Mouse (Mus musculus): ENCODE measurements around the gene Tmbim7.

- TF ChIP-seq CTCF (conservative IDR thresholded peaks at IDR 0.05; ENCODE audit: low read length) (no peak), NANOG (IDR thresholded peaks at IDR 0.05; ENCODE audit: borderline replicate concordance, low read length) (no peak), POU5F1 (IDR thresholded peaks at IDR 0.05; ENCODE audit: borderline replicate concordance, low read length) (no peak)
Measured at GRCm38 (mm10) chr5:3691283-3691682, 40.3 kb downstream of the Tmbim7 start.

All from E14TG2a.4 (cell line).